Mouse (Mus musculus): ENCODE measurements around the gene Klra4. TPM values are rescaled to one million over a fixed set of nuclear protein-coding genes. Genes with fewer than 3 reads are reported as not detected.
"Not testable (repeated sequence)": the region's sequence is repeated elsewhere in the genome, so short reads cannot be mapped to it uniquely, and the experiment has no call there.

The Klra4 gene
- total RNA-seq (2021), result not detected
- long read RNA-seq, experiment 1, result 0 reads
- long read RNA-seq, experiment 2, result 0 reads

DNA sequence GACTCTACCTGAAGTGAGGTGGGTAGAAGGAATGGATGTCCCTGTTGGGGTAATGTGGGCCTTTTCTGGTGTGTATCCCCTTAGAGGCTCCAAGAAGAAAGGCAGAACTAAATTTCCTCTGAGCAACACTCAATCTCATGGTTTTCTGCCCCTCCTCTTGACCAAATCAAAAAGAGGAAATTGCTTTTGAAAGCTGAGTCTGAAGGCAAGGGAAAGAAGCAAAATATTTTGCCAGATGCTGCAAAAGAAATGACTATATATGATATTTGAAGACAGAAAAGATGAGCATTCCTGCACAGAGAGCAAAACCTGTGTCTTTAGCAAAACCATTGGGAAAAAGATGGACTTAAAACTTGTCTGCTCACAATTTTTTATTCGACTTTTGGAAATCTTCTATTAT lies at the start of gene Klra4:
Gene Klra4 (minus strand): TSS at position 101 of the 400 bp plus-strand sequence.
- DNase-seq; intact Hi-C loops (cut with DNase I; ENCODE audit: low total_unique reads): not testable (repeated sequence)

DNA sequence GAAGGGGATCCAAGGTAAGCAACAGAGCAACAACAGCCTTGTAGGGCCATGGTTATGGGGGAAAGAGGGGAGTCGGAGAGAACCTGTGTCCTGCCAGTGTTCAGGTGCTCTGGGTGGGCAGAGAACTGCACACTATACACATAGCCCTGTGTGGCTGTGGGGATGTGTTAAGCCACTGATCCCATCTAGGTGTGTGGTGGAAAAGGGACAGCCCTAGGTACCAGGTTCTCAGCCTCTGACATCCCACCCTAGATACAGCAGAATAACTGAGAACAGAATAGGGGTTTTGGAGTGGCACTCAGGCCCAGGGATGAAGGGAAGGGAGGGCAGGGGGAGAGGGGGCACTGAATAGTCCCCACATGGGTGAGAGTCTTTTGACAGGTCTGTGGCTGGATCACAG lies 43.4 kb upstream of the Klra4 start:
- no peak for DNase-seq
- intact Hi-C loops (cut with DNase I; ENCODE audit: low total_unique reads), result no loop called here

DNA sequence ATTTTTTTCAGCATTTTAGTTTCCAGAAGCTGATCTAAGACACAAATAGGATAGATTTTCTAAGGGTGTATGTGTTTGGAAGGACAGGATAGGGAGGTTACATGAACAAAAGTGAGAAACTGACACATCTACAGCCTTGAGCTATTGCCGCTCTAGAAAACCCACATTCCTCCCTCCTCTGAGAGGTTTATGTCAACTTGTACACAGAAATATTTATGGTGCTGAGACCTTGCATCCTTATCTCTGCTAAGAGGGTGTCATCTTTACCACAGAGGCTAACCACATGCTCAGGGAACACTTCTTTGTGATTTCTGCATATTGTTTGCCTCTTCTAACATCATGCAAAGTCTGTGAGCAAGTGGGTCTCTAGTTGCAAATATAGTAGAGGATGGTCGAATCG lies 35.7 kb upstream of the Klra4 start:
- intact Hi-C loops (cut with DNase I; ENCODE audit: low total_unique reads); DNase-seq: not testable (repeated sequence)

DNA sequence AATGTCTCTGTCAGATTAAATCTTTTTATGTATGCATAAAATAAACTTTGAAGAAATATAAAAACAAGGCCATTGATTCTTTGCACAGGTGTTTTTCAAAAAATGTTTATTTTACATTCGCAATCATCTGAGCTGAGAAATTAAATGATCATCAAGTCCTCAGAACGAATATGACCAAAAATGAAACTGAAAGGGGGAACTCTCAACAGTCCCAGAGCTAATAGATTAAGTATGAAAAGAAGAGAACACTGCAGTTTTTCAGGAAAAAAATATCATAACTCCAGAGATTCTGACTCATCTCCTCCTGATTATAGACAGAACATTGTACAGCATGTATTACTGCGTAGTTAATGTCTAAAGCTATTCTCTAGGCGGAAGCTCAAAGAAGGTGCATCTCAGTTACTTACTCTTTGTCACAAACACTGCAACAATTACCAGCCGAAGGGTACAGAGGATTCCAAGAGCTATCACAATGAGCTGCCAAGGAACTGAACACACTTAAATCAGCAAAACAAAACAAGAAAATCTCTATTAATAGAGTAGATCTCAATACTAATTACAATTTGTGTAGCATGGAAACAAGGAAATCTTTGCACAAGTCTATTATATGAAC lies 25.4 kb upstream of the Klra4 start:
- no peak for DNase-seq
- intact Hi-C loops (cut with DNase I; ENCODE audit: low total_unique reads), result no loop called here

DNA sequence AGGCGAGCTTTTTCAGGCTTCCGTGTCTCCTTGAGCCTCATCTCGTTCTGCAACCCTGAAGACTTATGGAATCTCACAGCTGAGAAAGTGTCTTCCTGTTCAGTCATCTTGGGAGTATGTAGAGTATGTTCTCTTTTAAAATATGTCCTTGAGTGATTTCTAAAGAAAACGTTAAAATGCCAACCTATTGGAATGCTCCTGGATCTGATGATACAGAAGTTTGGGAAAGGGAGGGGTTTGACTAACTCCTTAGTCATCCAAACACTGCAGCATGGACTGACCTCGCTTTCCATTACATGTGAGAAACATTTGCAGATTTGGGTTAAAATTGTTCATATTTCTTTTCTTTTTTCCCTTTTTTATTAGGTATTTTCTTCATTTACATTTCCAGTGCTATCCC lies 1.9 kb downstream of the Klra4 start:
- no peak for DNase-seq
- intact Hi-C loops (cut with DNase I; ENCODE audit: low total_unique reads), result no loop called here

DNA sequence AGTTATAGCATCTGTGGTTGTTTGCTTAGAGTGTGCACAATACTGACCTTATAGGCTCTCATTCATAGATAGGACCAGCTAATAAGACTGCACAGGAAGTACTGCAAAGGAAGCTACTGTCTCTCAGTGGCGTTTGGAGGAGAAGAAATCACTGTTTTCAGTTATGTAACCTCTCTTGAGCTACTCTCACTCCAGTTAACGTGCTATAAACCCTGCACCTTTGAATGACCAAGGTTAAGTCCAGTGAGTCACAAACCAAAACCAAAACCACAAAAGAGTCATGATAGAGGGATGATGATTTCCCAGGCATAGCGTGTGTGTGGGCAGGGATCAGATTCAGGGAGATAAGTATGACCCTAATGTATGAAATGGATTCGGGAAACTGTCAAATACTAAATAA lies 31.9 kb downstream of the Klra4 start:
- DNase-seq; intact Hi-C loops (cut with DNase I; ENCODE audit: low total_unique reads): not testable (repeated sequence)

DNA sequence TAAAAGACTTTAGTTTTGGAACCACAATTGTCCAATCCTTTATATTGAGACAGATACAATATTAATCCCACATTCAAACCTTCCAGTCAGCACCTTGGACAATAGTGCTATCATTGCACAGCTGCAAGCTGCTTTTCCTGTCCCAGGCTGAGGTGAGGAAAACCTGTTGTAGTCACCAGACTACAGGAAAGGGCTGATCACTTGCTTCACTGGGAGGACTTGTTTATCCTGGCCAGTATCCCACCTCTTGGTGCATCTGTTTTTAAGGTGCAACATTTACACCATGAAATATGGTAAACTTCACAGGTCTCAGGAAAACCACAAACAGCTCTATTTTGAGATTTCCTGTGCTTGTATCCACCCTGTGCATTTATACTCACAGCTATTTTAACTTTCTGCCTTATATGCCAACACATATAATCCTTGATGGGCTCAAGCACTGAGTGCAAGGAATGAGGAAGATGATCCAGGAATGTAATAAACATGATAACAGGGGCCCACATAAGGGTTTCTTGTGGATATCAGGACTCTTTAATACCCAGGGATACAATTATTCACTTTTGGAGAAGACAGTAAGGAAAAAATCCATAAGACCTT lies 35.5 kb downstream of the Klra4 start:
- intact Hi-C loops (cut with DNase I; ENCODE audit: low total_unique reads), result not testable (repeated sequence)

DNA sequence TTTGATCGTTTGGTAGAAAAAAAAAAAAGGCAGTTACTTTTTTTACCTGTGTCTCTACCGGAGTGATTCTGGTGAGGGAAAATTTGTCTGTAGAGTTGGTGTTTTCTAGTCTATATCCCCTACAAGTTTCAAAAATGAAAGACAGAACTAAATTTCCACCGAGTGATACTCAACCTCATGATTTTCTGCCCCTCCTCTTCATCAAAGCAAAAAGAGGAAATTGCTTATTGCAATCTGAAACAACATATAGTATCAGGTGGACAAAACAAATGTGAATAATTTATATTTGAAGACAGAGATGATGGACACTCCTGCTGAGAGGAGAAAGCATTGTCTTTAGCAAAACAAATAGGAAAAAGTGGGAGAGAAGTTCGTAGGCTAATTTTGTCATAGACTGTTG lies 40.2 kb downstream of the Klra4 start, which contains the start of gene Klra6:
Gene Klra6 (minus strand): TSS at position 101 of the 400 bp plus-strand sequence.
- intact Hi-C loops (cut with DNase I; ENCODE audit: low total_unique reads), result no loop called here
- no peak for DNase-seq

More for the DNA sequence above, 35.5 kb downstream of the Klra4 start:
- not testable (repeated sequence) for DNase-seq

Other genes with a start within 250 kb of the Klra4 start
- gene Gm17631, start 204.6 kb downstream of the Klra4 start, total RNA-seq (2021), result not detected
- gene Klra17, start 190.6 kb downstream of the Klra4 start, total RNA-seq (2021), result not detected
- gene Klra5, start 149.6 kb downstream of the Klra4 start, total RNA-seq (2021), result not detected
- gene Klra6, start 40.3 kb downstream of the Klra4 start, total RNA-seq (2021), result not detected
- gene Klra8, start 62.6 kb upstream of the Klra4 start, total RNA-seq (2021), result not detected
- under 1 TPM in 1 of 2 experiments, not detected in 1; 0.18 TPM for gene Klra9, start 125.8 kb upstream of the Klra4 start, total RNA-seq (2021)
- not detected for gene Klra7, start 166.1 kb upstream of the Klra4 start, total RNA-seq (2021)
- not detected for gene Klra10, start 214.7 kb upstream of the Klra4 start, total RNA-seq (2021)